Mouse (Mus musculus) MEL (cell line): ENCODE measurements around the gene Arhgdia. TPM values are rescaled to one million over a fixed set of nuclear protein-coding genes. Genes with fewer than 3 reads are reported as not detected.
A peak's percentile ranks its signal among the peaks of the same experiment; 100 is the strongest.

Source experiments
- DNase-seq: peaks from one replicate; pipeline ENCODE4 v3.0.0; 2011; ENCODE audit warnings: low read depth, low spot score
- H3K27ac ChIP-seq: 2 replicates; pipeline ENCODE4 v1.5.1; 2012; ENCODE audit warnings: low read depth, mild to moderate bottlenecking, control low read depth, low read length, moderate library complexity; ENCODE audit not compliant: control insufficient read depth
- H3K27me3 ChIP-seq, 2 experiments: fragments of 150-350 bp in 1 of 2; sonication (generic) in 1 of 2; 2 replicates each; pipeline ENCODE4 v1.6.1; 2012; ENCODE audit warnings: low read length in 2 of 2, mild to moderate bottlenecking in 2 of 2, improper control_type of control experiment in 1 of 2, moderate library complexity in 1 of 2; ENCODE audit not compliant: insufficient read depth in 2 of 2, control insufficient read depth in 1 of 2
- H3K36me3 ChIP-seq, 2 experiments: 2 replicates each; pipeline ENCODE4 v1.6.1; 2012 to 2014; ENCODE audit warnings: low read length in 2 of 2, improper control_type of control experiment in 1 of 2, inconsistent platforms in 1 of 2, mild to moderate bottlenecking in 1 of 2; ENCODE audit not compliant: insufficient read depth in 2 of 2, control insufficient read depth in 1 of 2
- H3K4me1 ChIP-seq, 2 experiments: fragments of 150-350 bp in 1 of 2; sonication (generic) in 1 of 2; 2 replicates each; pipeline ENCODE4 v1.6.1; 2012; ENCODE audit warnings: low read length in 2 of 2, improper control_type of control experiment in 1 of 2, mild to moderate bottlenecking in 1 of 2; ENCODE audit not compliant: insufficient read depth in 2 of 2, control insufficient read depth in 1 of 2
- H3K4me3 ChIP-seq, 2 experiments: fragments of 150-350 bp in 1 of 2; sonication (generic) in 1 of 2; 2 replicates each; pipeline ENCODE4 v1.5.1; 2012; ENCODE audit warnings: low read depth in 2 of 2, low read length in 2 of 2, mild to moderate bottlenecking in 2 of 2, moderate library complexity in 2 of 2, control low read depth in 1 of 2, improper control_type of control experiment in 1 of 2; ENCODE audit not compliant: control insufficient read depth in 1 of 2, insufficient read depth in 1 of 2
- H3K79me2 ChIP-seq: 2 replicates; pipeline ENCODE4 v1.6.1; 2012; ENCODE audit warnings: mild to moderate bottlenecking, low read length, moderate library complexity; ENCODE audit not compliant: control insufficient read depth, poor library complexity, insufficient read depth
- H3K9ac ChIP-seq: 2 replicates; pipeline ENCODE4 v1.6.1; 2012; ENCODE audit warnings: low read depth, mild to moderate bottlenecking, control low read depth, low read length, moderate library complexity; ENCODE audit not compliant: control insufficient read depth, poor library complexity, severe bottlenecking
- H3K9me3 ChIP-seq: fragments of 150-350 bp; sonication (generic); replicated peaks from 2 replicates; pipeline ENCODE4 v1.6.1; 2012; ENCODE audit warnings: mild to moderate bottlenecking, low read length, improper control_type of control experiment, moderate library complexity; ENCODE audit not compliant: insufficient read depth
- CHD1 ChIP-seq: IDR thresholded peaks from 2 replicates; pipeline ENCODE4 v1.6.1; 2012; ENCODE audit warnings: low read depth, mild to moderate bottlenecking, inconsistent platforms, low read length, improper control_type of control experiment
- CHD2 ChIP-seq: IDR thresholded peaks from 2 replicates; pipeline ENCODE4 v1.6.1; 2011; ENCODE audit warnings: low read length, improper control_type of control experiment
- CTCF ChIP-seq, 3 experiments: IDR thresholded peaks in 2 of 3; conservative IDR thresholded peaks in 1 of 3; 2 replicates each; pipeline ENCODE4 v1.5.1; 2011 to 2012; ENCODE audit warnings: low read length in 3 of 3, low read depth in 2 of 3, mild to moderate bottlenecking in 2 of 3, improper control_type of control experiment in 1 of 3, inconsistent platforms in 1 of 3, mixed read lengths in 1 of 3, moderate library complexity in 1 of 3; ENCODE audit not compliant: control insufficient read depth in 1 of 3, insufficient read depth in 1 of 3, poor library complexity in 1 of 3, severe bottlenecking in 1 of 3
- E2F4 ChIP-seq: IDR thresholded peaks from 2 replicates; pipeline ENCODE4 v1.6.1; 2011; ENCODE audit warnings: low read depth, low read length, improper control_type of control experiment, borderline replicate concordance
- ETS1 ChIP-seq: IDR thresholded peaks from 2 replicates; pipeline ENCODE4 v1.6.1; 2012; ENCODE audit warnings: low read depth, mild to moderate bottlenecking, inconsistent platforms, low read length, improper control_type of control experiment, moderate library complexity
- HCFC1 ChIP-seq: IDR thresholded peaks from 2 replicates; pipeline ENCODE4 v1.6.1; 2012; ENCODE audit warnings: low read depth, mild to moderate bottlenecking, inconsistent platforms, low read length, improper control_type of control experiment, moderate library complexity
- JUND ChIP-seq: IDR thresholded peaks from 2 replicates; pipeline ENCODE4 v1.6.1; 2011; ENCODE audit warnings: low read depth, mild to moderate bottlenecking, improper control_type of control experiment, low read length
- MAFK ChIP-seq: IDR thresholded peaks from 2 replicates; pipeline ENCODE4 v1.6.1; 2011; ENCODE audit warnings: low read depth, mild to moderate bottlenecking, low read length, improper control_type of control experiment, borderline replicate concordance
- MYB ChIP-seq: IDR thresholded peaks from 2 replicates; pipeline ENCODE4 v1.6.1; 2011; ENCODE audit warnings: mild to moderate bottlenecking, low read depth, low read length, improper control_type of control experiment
- NRF1 ChIP-seq: IDR thresholded peaks from 2 replicates; pipeline ENCODE4 v1.6.1; 2014; ENCODE audit warnings: low read depth, mild to moderate bottlenecking, inconsistent platforms, low read length, improper control_type of control experiment, moderate library complexity; ENCODE audit not compliant: poor library complexity, insufficient read depth, severe bottlenecking
- POLR2AphosphoS2 ChIP-seq: IDR thresholded peaks from 2 replicates; pipeline ENCODE4 v1.6.1; 2011; ENCODE audit warnings: low read length, improper control_type of control experiment
- TBP ChIP-seq: IDR thresholded peaks from 2 replicates; pipeline ENCODE4 v1.8.0; 2011; ENCODE audit warnings: low read depth, low read length, improper control_type of control experiment
- USF2 ChIP-seq, 2 experiments: IDR thresholded peaks; 2 replicates each; pipeline ENCODE4 v1.6.1; 2011 to 2012; ENCODE audit warnings: improper control_type of control experiment in 2 of 2, low read length in 2 of 2, borderline replicate concordance in 1 of 2, inconsistent platforms in 1 of 2, low read depth in 1 of 2, mild to moderate bottlenecking in 1 of 2; ENCODE audit not compliant: insufficient read depth in 1 of 2
- ZKSCAN1 ChIP-seq: IDR thresholded peaks from 2 replicates; pipeline ENCODE4 v1.6.1; 2012; ENCODE audit warnings: low read depth, mild to moderate bottlenecking, inconsistent platforms, low read length, improper control_type of control experiment, moderate library complexity
- polyA plus RNA-seq, 2 experiments: library from polyadenylated mRNA; stranded (reverse) in 1 of 2; unstranded in 1 of 2; fragments of >175 nt in 1 of 2; fragments of >200 nt in 1 of 2; gene quantifications; 2 replicates each; pipeline versions ENCODE4 v1.2.1 to v1.2.4; 2012; ENCODE audit warnings: low replicate concordance in 2 of 2, low read depth in 1 of 2; ENCODE audit not compliant: insufficient read length in 2 of 2, insufficient read depth in 1 of 2, missing spikeins in 1 of 2
- total RNA-seq: library from RNA; depleted of rRNA; stranded (reverse); fragments of 300-350 nt; gene quantifications from 2 replicates; pipeline ENCODE4 v1.2.3, GENCODE M21; 2012

The Arhgdia gene
- total and polyA plus RNA-seq, 3 experiments = 364 to 821 (median 601) TPM

GRCm38 (mm10) chr11:120568324-120568723 lies 13.1 kb downstream of the Arhgdia start:
- H3K4me1 ChIP-seq = peaks cover 0 to 14% of the 10 kb centered on the region in 2 experiments; a peak in 1 of 4 replicates

GRCm38 (mm10) chr11:120565114-120565513 lies 16.3 kb downstream of the Arhgdia start:
- Histone ChIP-seq H3K9me3 (no peaks in the 10 kb centered on the region), H3K36me3 (peaks cover 3 to 50% of the 10 kb centered on the region in 2 experiments; a peak in 3 of 4 replicates), H3K27ac (no peak overlapping the region), H3K9ac (no peak overlapping the region), H3K27me3 (no peaks in the 10 kb centered on the region), H3K79me2 (peaks cover 10% of the 10 kb centered on the region; the same call in 1 of the 2 replicates), H3K4me3 (no peak overlapping the region), H3K4me1 (no peaks in the 10 kb centered on the region)
- TF ChIP-seq CTCF (IDR thresholded peaks at IDR 0.05 in 2 of 3, conservative IDR thresholded peaks at IDR 0.05 in 1 of 3; ENCODE audit: control insufficient read depth in 1 of 3, insufficient read depth in 1 of 3, low read depth in 2 of 3, low read length in 3 of 3, poor library complexity in 1 of 3, severe bottlenecking in 1 of 3) (peak in 2 of 3 experiments; percentile 13; a peak in 2 of 6 replicates), E2F4 (no peak), MAFK (peak; percentile 91)
- no peak for DNase-seq

More at GRCm38 (mm10) chr11:120568324-120568723, 13.1 kb downstream of the Arhgdia start:
- Histone ChIP-seq H3K9ac (no peak overlapping the region), H3K79me2 (peaks cover 32% of the 10 kb centered on the region), H3K36me3 (peaks cover 19 to 41% of the 10 kb centered on the region in 2 experiments), H3K27ac (no peak overlapping the region), H3K9me3 (no peaks in the 10 kb centered on the region), H3K4me3 (no peak overlapping the region), H3K27me3 (no peaks in the 10 kb centered on the region)
- no peak for DNase-seq
- TF ChIP-seq USF2 (IDR thresholded peaks at IDR 0.05; ENCODE audit: borderline replicate concordance in 1 of 2, insufficient read depth in 1 of 2, low read depth in 1 of 2, low read length in 2 of 2) (no peak), MAFK (peak; percentile 70)

GRCm38 (mm10) chr11:120562949-120563348 lies 18.5 kb downstream of the Arhgdia start:
- no peaks in the 10 kb centered on the region for H3K4me1 ChIP-seq
- peaks cover 0 to 45% of the 10 kb centered on the region in 2 experiments; a peak in 3 of 4 replicates for H3K36me3 ChIP-seq
- H3K79me2 ChIP-seq = peaks cover 3% of the 10 kb centered on the region; the same call in 1 of the 2 replicates
- no peak overlapping the region for H3K9ac ChIP-seq
- DNase-seq = no peak
- H3K4me3 ChIP-seq = no peak overlapping the region
- H3K27ac ChIP-seq = no peak overlapping the region
- H3K9me3 ChIP-seq = no peaks in the 10 kb centered on the region
- no peak for TF ChIP-seq TBP
- no peak for TF ChIP-seq MYB
- TF ChIP-seq NRF1 = no peak
- no peak for TF ChIP-seq JUND
- TF ChIP-seq CTCF (IDR thresholded peaks at IDR 0.05 in 2 of 3, conservative IDR thresholded peaks at IDR 0.05 in 1 of 3; ENCODE audit: control insufficient read depth in 1 of 3, insufficient read depth in 1 of 3, low read depth in 2 of 3, low read length in 3 of 3, poor library complexity in 1 of 3, severe bottlenecking in 1 of 3) = no peak
- no peak for TF ChIP-seq CHD2
- no peak for TF ChIP-seq POLR2AphosphoS2
- no peak for TF ChIP-seq HCFC1
- TF ChIP-seq E2F4 = no peak
- TF ChIP-seq CHD1 = no peak
- TF ChIP-seq ZKSCAN1 = no peak
- TF ChIP-seq ETS1 = no peak
- H3K27me3 ChIP-seq = no peaks in the 10 kb centered on the region
